Mouse (Mus musculus) limb, embryonic 15.5 days (tissue): Measurements from ENCODE around the gene Cyp2c39. TPM values are rescaled to one million over a fixed set of nuclear protein-coding genes. Genes with fewer than 3 reads are reported as not detected.
"Not testable (repeated sequence)": the region's sequence is repeated elsewhere in the genome, so short reads cannot be mapped to it uniquely, and the experiment has no call there.

ENCODE experiments used
- ATAC-seq: fragments of 200-750 bp; cut with Nextera tagmentation; 2 replicates; pipeline ENCODE4 v1.8.0; 2017; ENCODE audit warnings: low read depth, moderate TSS enrichment; ENCODE audit not compliant: insufficient number of reproducible peaks, low FRiP score, low TSS enrichment
- H3K27ac ChIP-seq: fragments of 300-500 bp; sonication (generic); 2 replicates; pipeline ENCODE4 v1.5.1; 2015; ENCODE audit warnings: moderate library complexity, mild to moderate bottlenecking, inconsistent platforms
- H3K27me3 ChIP-seq: fragments of 300-500 bp; sonication (generic); 2 replicates; pipeline ENCODE4 v1.6.1; 2015; ENCODE audit warnings: inconsistent platforms
- H3K36me3 ChIP-seq: fragments of 300-500 bp; sonication (generic); 2 replicates; pipeline ENCODE4 v1.6.1; 2015; ENCODE audit warnings: inconsistent platforms
- H3K4me1 ChIP-seq: fragments of 300-500 bp; sonication (generic); 2 replicates; pipeline ENCODE4 v1.6.1; 2015; ENCODE audit warnings: inconsistent platforms
- H3K4me2 ChIP-seq: fragments of 300-500 bp; sonication (generic); 2 replicates; pipeline ENCODE4 v1.6.1; 2015; ENCODE audit warnings: mild to moderate bottlenecking, inconsistent platforms
- H3K4me3 ChIP-seq: fragments of 300-500 bp; sonication (generic); 2 replicates; pipeline ENCODE4 v1.5.1; 2015; ENCODE audit warnings: mild to moderate bottlenecking, inconsistent platforms
- H3K9ac ChIP-seq: fragments of 300-500 bp; sonication (generic); 2 replicates; pipeline ENCODE4 v1.6.1; 2015; ENCODE audit warnings: inconsistent platforms
- H3K9me3 ChIP-seq: fragments of 300-500 bp; sonication (generic); 2 replicates; pipeline ENCODE4 v1.6.1; 2016; ENCODE audit warnings: inconsistent platforms
- WGBS: fragments of 180-500 bp; shearing (Covaris S2); methylation state at CpG from one replicate; pipeline ENCODE4 v1.1.7; 2015; 5-methylcytosine and 5-hydroxymethylcytosine counted together
- polyA plus RNA-seq: library from polyadenylated mRNA; unstranded; fragments of >200 nt; fragmentation: Nextera tagmentation; extraction: Ambion mirVana; gene quantifications from 2 replicates; pipeline ENCODE4 v1.2.1, GENCODE M21; 2015

Gene Cyp2c39
- polyA plus RNA-seq, result not detected in 2 replicates

- Histone ChIP-seq H3K27ac (no peak within 1 kb of the TSS), H3K9me3 (no peaks in the 10 kb centered on the region), H3K4me3 (no peak within 1 kb of the TSS), H3K36me3 (no peaks in the 10 kb centered on the region), H3K4me1 (no peaks in the 10 kb centered on the region), H3K27me3 (no peaks in the 10 kb centered on the region), H3K4me2 (no peak within 1 kb of the TSS), H3K9ac (no peak within 1 kb of the TSS)
- ATAC-seq, result no peak
- 86% methylated on average over 4 of the region's 4 CpGs for WGBS
These were observed at the start of gene Cyp2c39 for GRCm38 (mm10) chr19:39510534-39510933. TSS of gene Cyp2c39 (plus strand) at chr19:39510862.

GRCm38 (mm10) chr19:39462941-39463340, 47.7 kb upstream of the Cyp2c39 start, which contains the start of gene Cyp2c38:
TSS of gene Cyp2c38 (minus strand) at chr19:39463075.
- Histone ChIP-seq H3K36me3 (no peaks in the 10 kb centered on the region), H3K4me1 (no peaks in the 10 kb centered on the region), H3K27ac (no peak within 1 kb of the TSS), H3K4me2 (no peak within 1 kb of the TSS), H3K4me3 (no peak within 1 kb of the TSS), H3K9ac (no peak within 1 kb of the TSS), H3K9me3 (no peaks in the 10 kb centered on the region), H3K27me3 (no peaks in the 10 kb centered on the region)
- ATAC-seq, result no peak
- 83% methylated on average over 1 of the region's 1 CpGs for WGBS

GRCm38 (mm10) chr19:39463923-39464322, 46.7 kb upstream of the Cyp2c39 start:
- Histone ChIP-seq H3K27ac (no peak overlapping the region), H3K4me3 (no peak overlapping the region), H3K4me1 (no peaks in the 10 kb centered on the region), H3K36me3 (no peaks in the 10 kb centered on the region), H3K9me3 (no peaks in the 10 kb centered on the region), H3K9ac (no peak overlapping the region), H3K27me3 (no peaks in the 10 kb centered on the region), H3K4me2 (no peak overlapping the region)
- ATAC-seq, result no peak

GRCm38 (mm10) chr19:39483961-39484360, 26.7 kb upstream of the Cyp2c39 start:
- H3K36me3 ChIP-seq, H3K4me3 ChIP-seq, H3K9me3 ChIP-seq, H3K9ac ChIP-seq, H3K27ac ChIP-seq, H3K4me2 ChIP-seq, H3K27me3 ChIP-seq, ATAC-seq, H3K4me1 ChIP-seq: not testable (repeated sequence)
- 91% methylated on average over 1 of the region's 1 CpGs for WGBS

GRCm38 (mm10) chr19:39506341-39506740, 4.3 kb upstream of the Cyp2c39 start:
- Histone ChIP-seq H3K27me3 (no peaks in the 10 kb centered on the region), H3K4me2 (no peak overlapping the region), H3K4me1 (no peaks in the 10 kb centered on the region), H3K36me3 (no peaks in the 10 kb centered on the region), H3K27ac (no peak overlapping the region), H3K9ac (no peak overlapping the region), H3K9me3 (no peaks in the 10 kb centered on the region), H3K4me3 (no peak overlapping the region)
- ATAC-seq, result no peak

GRCm38 (mm10) chr19:39509533-39509932, 1.1 kb upstream of the Cyp2c39 start:
- Histone ChIP-seq H3K27me3 (no peaks in the 10 kb centered on the region), H3K4me2 (no peak overlapping the region), H3K9ac (no peak overlapping the region), H3K4me1 (no peaks in the 10 kb centered on the region), H3K36me3 (no peaks in the 10 kb centered on the region), H3K27ac (no peak overlapping the region), H3K4me3 (no peak overlapping the region), H3K9me3 (no peaks in the 10 kb centered on the region)
- WGBS, result 73% methylated on average over 1 of the region's 1 CpGs
- no peak for ATAC-seq

Other genes with a start within 250 kb of the Cyp2c39 start
- not detected in 2 replicates for gene Cyp2c29, start 241.5 kb upstream of the Cyp2c39 start, polyA plus RNA-seq
- not detected in 2 replicates for gene Cyp2c38, start 47.8 kb upstream of the Cyp2c39 start, polyA plus RNA-seq
- not detected in 2 replicates for gene Cyp2c67, start 138.2 kb downstream of the Cyp2c39 start, polyA plus RNA-seq
- 0.29 TPM in 1 of 2 replicates, not detected in the other for gene Cyp2c68, start 230.2 kb downstream of the Cyp2c39 start, polyA plus RNA-seq